Mouse (Mus musculus): ENCODE data around the gene Ltbp3.

Gene Ltbp3

GRCm38 (mm10) chr19:5740320-5741317 is at the start of gene Ltbp3:
Gene Ltbp3, plus strand, starts transcription at chr19:5740904.
- DNase-seq (ENCODE audit: low read depth), result peak; percentile 92

DNA sequence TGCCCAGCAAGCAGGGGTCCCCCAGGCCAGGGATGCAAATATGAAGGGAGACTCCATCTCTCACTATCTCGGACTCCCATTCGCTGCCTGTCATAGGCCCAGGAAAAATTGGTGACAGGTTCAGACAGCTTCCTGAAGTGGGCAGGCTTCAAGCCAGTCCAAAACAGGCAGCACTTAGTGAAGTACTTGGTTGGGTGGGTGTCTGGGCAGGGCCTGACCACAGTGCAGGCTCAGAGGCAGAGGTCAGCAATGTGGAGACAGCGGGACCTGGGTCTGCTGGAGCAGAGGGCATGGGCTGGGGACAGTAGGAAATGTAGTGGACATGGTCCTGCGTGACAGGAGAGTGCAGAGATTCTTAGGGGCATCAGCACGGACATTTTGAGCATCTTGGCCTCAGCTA is 49.1 kb upstream of the Ltbp3 start:
- no peak for DNase-seq (ENCODE audit: low read depth)

GRCm38 (mm10) chr19:5692086-5692912 is 48.4 kb upstream of the Ltbp3 start:
- no peak for DNase-seq (ENCODE audit: low read depth)

- DNase-seq (ENCODE audit: low read depth), result no peak
Measured at GRCm38 (mm10) chr19:5692913-5693396, 47.7 kb upstream of the Ltbp3 start.

DNA sequence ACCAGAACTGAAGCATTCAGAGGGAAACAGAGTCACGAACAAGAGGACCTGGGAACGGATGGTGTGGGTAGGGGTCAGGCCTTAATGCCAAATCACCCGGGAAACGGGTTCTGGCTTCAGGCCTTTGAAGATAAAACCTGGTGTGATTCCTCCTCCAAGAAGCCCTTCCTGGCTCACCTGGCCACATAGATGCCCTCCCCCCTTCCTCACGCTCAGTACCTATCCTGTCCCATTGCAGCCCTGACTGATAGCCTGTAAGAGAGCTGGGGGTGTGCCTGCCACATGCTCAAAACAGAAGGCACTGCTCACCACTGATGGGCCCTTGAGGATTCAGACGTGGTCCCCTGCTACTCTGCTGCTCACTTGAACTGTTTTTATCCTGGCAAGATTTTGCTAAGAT is 46.9 kb upstream of the Ltbp3 start:
- no peak for DNase-seq (ENCODE audit: low read depth)

DNA sequence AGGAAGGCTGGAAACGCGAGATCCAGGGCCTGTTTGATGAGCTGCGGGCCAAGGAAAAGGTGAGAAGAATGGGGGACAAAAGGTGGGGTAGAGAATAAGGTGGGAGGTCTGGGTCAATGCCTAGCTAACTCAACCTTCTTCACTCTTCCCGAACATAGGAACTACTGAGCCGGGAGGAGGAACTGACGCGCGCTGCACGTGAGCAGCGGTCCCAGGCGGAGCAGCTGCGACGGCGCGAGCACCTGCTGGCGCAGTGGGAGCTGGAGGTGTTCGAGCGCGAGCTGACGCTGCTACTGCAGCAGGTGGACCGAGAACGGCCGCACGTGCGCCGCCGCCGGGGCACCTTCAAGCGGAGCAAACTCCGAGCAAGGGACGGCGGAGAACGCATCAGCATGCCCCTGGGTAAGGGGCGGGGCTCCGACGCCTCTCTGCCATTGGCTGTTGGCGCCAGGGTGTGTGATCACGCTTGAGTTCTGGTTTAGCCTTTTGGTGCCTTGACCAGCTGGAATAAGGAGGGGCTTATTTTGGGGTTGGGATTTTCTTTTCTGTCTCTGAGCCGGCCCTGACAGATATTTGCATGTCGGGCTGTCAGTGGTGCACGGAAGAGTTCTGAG is 44.7 kb upstream of the Ltbp3 start:
- DNase-seq (ENCODE audit: low read depth), result no peak

DNA sequence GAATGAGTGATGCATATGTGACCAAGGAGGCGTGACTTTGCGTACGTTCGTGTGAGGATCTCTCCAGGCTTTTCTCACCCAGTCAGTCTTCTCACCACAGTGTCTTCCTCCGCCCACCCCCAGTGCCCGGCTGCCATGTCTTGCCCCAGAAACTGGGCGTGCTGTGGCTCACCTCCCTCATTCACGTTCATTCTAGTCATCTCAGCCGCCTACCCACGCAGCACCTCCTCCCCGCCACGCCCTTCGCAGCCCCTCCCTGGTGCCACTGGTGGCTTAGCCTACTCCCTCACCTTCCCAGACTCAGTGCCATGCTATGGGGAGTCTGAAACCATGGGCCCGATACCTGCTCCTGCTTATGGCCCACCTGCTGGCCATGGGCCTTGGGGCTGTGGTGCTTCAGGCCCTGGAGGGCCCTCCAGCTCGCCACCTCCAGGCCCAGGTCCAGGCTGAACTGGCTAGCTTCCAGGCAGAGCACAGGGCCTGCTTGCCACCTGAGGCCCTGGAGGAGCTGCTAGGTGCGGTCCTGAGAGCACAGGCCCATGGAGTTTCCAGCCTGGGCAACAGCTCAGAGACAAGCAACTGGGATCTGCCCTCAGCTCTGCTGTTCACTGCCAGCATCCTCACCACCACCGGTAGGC is 36.4 kb upstream of the Ltbp3 start, which contains the start of gene Kcnk7:
Gene Kcnk7 (plus strand): TSS at position 205 of the 638 bp plus-strand sequence.
- no peak for DNase-seq (ENCODE audit: low read depth)

DNA sequence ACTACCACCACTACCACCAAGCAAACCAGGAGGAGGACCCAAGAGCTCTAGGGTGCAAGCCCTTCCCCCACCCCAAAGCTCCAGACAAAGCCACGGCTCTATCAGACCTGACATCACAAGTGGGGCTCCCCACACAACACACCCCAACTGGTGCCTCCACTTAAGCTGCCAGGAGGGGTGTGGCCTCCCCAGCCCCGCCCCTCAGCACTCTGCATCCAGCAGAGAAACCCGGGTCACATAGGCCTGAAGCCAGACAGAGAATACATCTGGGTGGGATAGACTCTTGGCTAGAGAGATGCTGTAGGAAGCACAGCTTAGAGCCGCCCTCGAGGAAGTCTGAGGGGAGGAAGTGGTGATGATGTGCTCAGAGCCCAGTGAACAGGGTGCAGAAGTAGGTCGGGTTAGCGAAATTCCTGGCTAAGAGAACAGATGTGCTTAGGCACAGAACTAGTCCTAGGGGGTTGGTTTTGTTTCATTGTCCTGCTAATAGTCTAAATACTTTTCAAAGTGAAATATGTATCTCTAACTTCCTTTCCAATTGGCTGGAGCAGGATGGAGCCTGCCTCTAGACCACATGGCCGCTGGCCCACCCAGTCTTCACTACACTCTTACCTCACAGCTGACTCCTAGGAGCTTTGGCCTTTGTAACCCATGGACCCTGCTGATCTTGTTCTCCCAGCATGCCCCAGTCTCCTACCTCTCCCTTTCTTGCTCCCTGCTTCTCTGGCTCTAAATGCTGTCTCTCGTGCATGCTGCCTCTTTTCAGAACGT is 35.7 kb upstream of the Ltbp3 start:
- peak; percentile 79 for DNase-seq (ENCODE audit: low read depth)

- DNase-seq (ENCODE audit: low read depth), result no peak
Measured at GRCm38 (mm10) chr19:5710068-5710467, 30.6 kb upstream of the Ltbp3 start.

GRCm38 (mm10) chr19:5710581-5710980 is 30.1 kb upstream of the Ltbp3 start:
- DNase-seq (ENCODE audit: low read depth), result no peak

GRCm38 (mm10) chr19:5711218-5711617 is 29.5 kb upstream of the Ltbp3 start:
- peak; percentile 93 for DNase-seq (ENCODE audit: low read depth)

GRCm38 (mm10) chr19:5711907-5712460 is 28.7 kb upstream of the Ltbp3 start:
- DNase-seq (ENCODE audit: low read depth), result no peak

DNA sequence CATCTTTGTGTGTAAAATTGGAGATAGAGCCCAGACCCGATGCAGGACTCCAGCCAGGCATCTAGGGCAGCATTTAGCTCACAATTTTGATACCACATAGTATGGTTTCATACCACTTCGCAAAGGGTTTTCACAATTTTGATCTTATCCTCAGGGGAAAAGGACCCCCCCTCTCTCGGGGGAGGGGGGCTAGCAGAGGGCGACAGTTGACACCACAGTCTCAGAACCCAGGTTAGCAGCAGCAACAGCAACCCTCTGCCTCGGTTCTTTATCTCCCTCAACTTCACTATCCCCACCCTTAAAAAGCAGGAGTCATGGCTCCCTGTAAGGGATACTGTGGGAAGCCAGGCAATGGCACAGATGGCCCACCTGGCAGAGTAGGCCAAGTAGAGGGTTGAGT is 27.4 kb upstream of the Ltbp3 start:
- DNase-seq (ENCODE audit: low read depth), result no peak

DNA sequence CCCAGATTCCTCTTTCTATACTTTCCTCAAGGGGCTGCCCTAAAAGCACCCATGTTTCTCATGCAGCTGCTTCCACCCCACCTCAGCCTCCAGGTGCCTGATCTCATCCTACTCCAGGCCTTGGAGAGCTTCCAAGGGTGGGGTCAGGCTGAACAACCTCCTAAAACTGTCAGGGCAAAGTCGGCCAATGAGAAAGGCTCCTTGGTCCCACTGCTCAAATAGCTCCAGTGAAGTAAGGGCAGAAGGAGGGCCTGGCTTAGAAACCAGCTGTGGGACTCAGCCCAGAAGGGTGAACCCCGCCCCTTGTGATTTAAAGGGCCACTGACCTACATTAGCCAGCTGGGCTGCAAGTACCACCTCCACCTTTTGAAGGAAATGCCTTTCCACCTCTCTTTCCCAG is 27.0 kb upstream of the Ltbp3 start:
- peak; percentile 75 for DNase-seq (ENCODE audit: low read depth)

- peak; percentile 43 for DNase-seq (ENCODE audit: low read depth)
Measured at GRCm38 (mm10) chr19:5715793-5716688, 24.7 kb upstream of the Ltbp3 start.

GRCm38 (mm10) chr19:5716955-5717354 is 23.7 kb upstream of the Ltbp3 start:
- DNase-seq (ENCODE audit: low read depth), result peak; percentile 30

GRCm38 (mm10) chr19:5721233-5721632 is 19.5 kb upstream of the Ltbp3 start:
- DNase-seq (ENCODE audit: low read depth), result no peak

- DNase-seq (ENCODE audit: low read depth), result no peak
Measured at GRCm38 (mm10) chr19:5722848-5723425, 17.8 kb upstream of the Ltbp3 start.

DNA sequence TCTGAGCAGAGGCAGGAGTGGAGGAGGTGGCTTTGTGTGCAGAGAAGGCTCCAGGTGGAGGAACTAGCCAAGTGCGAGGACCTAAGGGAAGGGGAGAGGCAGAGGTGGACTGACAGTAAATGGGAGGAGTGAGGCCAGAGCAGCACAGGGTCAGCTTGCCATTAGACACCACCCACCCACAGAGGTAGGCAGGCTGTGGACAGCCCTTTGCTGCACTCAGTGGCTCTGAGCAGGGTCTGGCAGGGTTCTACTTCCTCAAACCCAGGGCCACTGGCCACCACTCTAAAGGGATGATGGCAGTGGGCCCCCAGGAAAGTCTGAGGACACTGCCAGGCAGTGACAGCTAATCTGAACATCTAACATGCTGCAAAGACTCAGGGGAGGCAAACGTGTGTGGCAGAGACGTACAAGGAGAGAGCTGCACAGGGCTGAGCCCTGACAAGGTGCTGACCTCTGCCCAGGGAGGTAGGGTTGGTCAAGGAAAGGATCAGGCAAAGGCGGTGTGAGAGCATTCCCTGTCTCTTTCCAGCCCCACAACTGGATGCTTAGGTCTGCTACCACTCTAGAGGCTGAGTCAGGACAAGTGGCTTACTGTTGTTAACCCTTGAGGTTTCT is 16.7 kb upstream of the Ltbp3 start:
- DNase-seq (ENCODE audit: low read depth), result no peak
